Mouse (Mus musculus) ES-Bruce4 (cell line): ENCODE measurements around the gene Setd2. TPM values are rescaled to one million over a fixed set of nuclear protein-coding genes. Genes with fewer than 3 reads are reported as not detected.

Source experiments
- H3K27ac ChIP-seq: 2 replicates; pipeline ENCODE4 v1.5.1; 2012; ENCODE audit warnings: low read length, inconsistent platforms; ENCODE audit not compliant: insufficient read depth
- H3K27me3 ChIP-seq: 2 replicates; pipeline ENCODE4 v1.6.1; 2012; ENCODE audit warnings: mild to moderate bottlenecking, low read length, inconsistent platforms; ENCODE audit not compliant: control insufficient read depth, poor library complexity, insufficient read depth, severe bottlenecking
- H3K36me3 ChIP-seq: 2 replicates; pipeline ENCODE4 v1.6.1; 2012; ENCODE audit warnings: inconsistent platforms, mild to moderate bottlenecking, low read length, moderate library complexity; ENCODE audit not compliant: control insufficient read depth, poor library complexity, insufficient read depth, severe bottlenecking
- H3K4me1 ChIP-seq: one replicate; pipeline ENCODE4 v1.8.1; 2011; ENCODE audit warnings: low read length; ENCODE audit not compliant: control insufficient read depth, insufficient read depth
- H3K4me3 ChIP-seq: 2 replicates; pipeline ENCODE4 v1.5.1; 2011; ENCODE audit warnings: low read depth, mild to moderate bottlenecking, low read length
- H3K9ac ChIP-seq: 2 replicates; pipeline ENCODE4 v1.6.1; 2012; ENCODE audit warnings: low read depth, mild to moderate bottlenecking, inconsistent platforms; ENCODE audit not compliant: poor library complexity, severe bottlenecking
- H3K9me3 ChIP-seq: replicated peaks from 2 replicates; pipeline ENCODE4 v1.6.1; 2012; ENCODE audit warnings: mild to moderate bottlenecking, low read length, inconsistent platforms; ENCODE audit not compliant: control insufficient read depth, poor library complexity, insufficient read depth, severe bottlenecking
- CTCF ChIP-seq: IDR thresholded peaks from one replicate; pipeline ENCODE4 v1.8.1; 2011; ENCODE audit warnings: low read depth, low read length
- EP300 ChIP-seq: IDR thresholded peaks from 2 replicates; pipeline ENCODE4 v1.6.1; 2011; ENCODE audit warnings: low read depth, low read length; ENCODE audit not compliant: insufficient read depth
- POLR2A ChIP-seq: IDR thresholded peaks from one replicate; pipeline ENCODE4 v1.8.1; 2011; ENCODE audit warnings: low read length; ENCODE audit not compliant: insufficient read depth
- polyA plus RNA-seq: library from polyadenylated mRNA; stranded (reverse); fragments of >200 nt; gene quantifications from 2 replicates; pipeline ENCODE4 v1.2.4, GENCODE M21; 2011; ENCODE audit warnings: low read depth; ENCODE audit not compliant: missing spikeins, insufficient read depth, insufficient read length

Gene Setd2
- polyA plus RNA-seq, 1 experiment = 86.0 TPM

GRCm38 (mm10) chr9:110625350-110625908 lies 93.0 kb downstream of the Setd2 start:
- Histone ChIP-seq H3K9me3 (no peaks in the 10 kb centered on the region), H3K4me1 (no peaks in the 10 kb centered on the region), H3K9ac (peak overlapping the region; percentile 50), H3K27ac (no peak overlapping the region), H3K27me3 (no peaks in the 10 kb centered on the region), H3K4me3 (peak overlapping the region; percentile 63), H3K36me3 (no peaks in the 10 kb centered on the region)
- TF ChIP-seq EP300 = no peak
- no peak for TF ChIP-seq CTCF
- TF ChIP-seq POLR2A = no peak

DNA sequence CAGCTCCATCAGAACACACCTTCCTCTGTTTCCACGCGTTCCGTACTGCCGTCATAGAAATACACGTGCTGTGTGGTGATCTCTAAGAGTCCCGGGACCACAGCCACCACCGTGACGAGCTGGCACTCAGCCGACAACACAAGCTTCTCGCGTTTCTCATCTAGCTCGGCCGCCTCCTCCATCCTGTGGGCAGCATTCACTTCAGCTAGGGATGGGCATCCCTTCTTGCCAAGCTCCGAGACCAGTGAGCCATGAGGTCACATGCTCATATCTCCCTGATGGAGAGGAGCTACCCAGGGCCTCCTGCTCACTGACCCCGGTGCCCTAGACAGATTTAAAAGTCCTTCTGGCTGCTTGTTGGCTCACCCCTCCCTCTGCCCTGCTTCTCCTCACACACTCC lies 97.8 kb downstream of the Setd2 start:
- H3K27me3 ChIP-seq = no peaks in the 10 kb centered on the region

DNA sequence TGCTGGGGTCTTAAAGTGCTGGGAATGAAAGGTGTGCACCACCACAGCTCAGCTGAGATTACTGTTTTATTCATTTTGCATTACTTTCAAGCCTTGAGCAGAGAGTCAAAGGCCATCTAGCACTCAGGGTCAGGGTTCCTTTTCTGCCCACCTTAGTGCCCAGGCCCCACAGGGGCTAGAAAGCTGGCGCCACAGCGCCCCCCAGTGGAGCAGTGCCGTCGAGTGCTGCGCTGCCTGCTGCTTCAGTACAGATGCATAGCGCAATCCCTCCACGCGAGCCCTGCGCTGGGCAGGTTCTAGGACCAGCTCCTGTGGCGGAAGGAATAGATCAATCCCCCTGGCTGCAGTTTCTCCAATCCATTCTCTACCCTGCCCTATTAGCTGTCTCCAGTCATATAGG lies 98.8 kb downstream of the Setd2 start:
- no peaks in the 10 kb centered on the region for H3K4me1 ChIP-seq
- H3K27ac ChIP-seq = no peak overlapping the region
- H3K36me3 ChIP-seq = no peaks in the 10 kb centered on the region
- peak overlapping the region; percentile 53 for H3K4me3 ChIP-seq
- no peaks in the 10 kb centered on the region for H3K27me3 ChIP-seq
- H3K9me3 ChIP-seq = no peaks in the 10 kb centered on the region
- peak overlapping the region; percentile 4; the same call in 1 of the 2 replicates for H3K9ac ChIP-seq
- TF ChIP-seq POLR2A (no peak), CTCF (peak; percentile 84)

More for the DNA sequence above, 97.8 kb downstream of the Setd2 start:
- Histone ChIP-seq H3K9me3 (no peaks in the 10 kb centered on the region), H3K9ac (no peak overlapping the region), H3K27ac (no peak overlapping the region), H3K4me1 (no peaks in the 10 kb centered on the region), H3K4me3 (no peak overlapping the region), H3K36me3 (no peaks in the 10 kb centered on the region)
- TF ChIP-seq EP300 = no peak

DNA sequence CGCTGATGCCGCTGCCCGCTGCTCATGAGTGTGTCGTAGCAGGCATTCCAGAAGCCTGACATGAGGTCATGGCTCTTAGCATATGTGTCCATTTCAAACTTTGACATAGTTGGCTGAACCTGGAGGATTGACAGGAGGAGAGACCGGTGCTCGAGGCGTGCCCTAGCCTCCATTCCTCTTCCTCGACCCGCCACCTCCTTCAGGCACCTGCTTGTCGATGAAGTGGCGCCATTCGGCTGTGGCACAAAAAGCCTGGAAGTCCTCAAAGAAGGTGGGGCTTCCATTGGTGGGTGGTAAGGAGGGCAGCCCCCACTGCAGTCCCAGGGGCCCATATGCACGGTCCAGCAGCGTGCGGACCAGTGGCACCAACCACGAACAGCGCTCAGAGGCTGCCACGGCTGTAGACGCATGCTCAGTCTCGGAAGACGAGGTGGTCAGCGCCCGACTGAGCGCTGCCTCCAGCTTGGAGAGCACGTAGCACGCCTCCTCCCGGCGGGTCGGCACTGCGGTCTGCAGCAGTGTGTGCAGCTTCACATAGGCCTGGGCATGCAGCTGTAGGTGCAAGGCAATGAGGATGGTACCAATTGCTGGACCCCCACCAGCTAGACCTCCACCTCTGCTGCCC lies 99.4 kb downstream of the Setd2 start:
- no peaks in the 10 kb centered on the region for H3K9me3 ChIP-seq
- H3K4me1 ChIP-seq = no peaks in the 10 kb centered on the region
- no peaks in the 10 kb centered on the region for H3K36me3 ChIP-seq
- no peak overlapping the region for H3K27ac ChIP-seq
- TF ChIP-seq EP300 (0 out of 2 replicates have a peak, but pooled peaks have one; percentile 24), POLR2A (no peak), CTCF (peak; percentile 65)
- no peaks in the 10 kb centered on the region for H3K27me3 ChIP-seq
- peak overlapping the region; percentile 53 for H3K4me3 ChIP-seq
- H3K9ac ChIP-seq = peak overlapping the region; percentile 4; the same call in 1 of the 2 replicates

- H3K4me1 ChIP-seq = no peaks in the 10 kb centered on the region
- no peaks in the 10 kb centered on the region for H3K36me3 ChIP-seq
- H3K4me3 ChIP-seq = peak overlapping the region; percentile 41
- H3K9me3 ChIP-seq = no peaks in the 10 kb centered on the region
- TF ChIP-seq POLR2A = no peak
- no peak for TF ChIP-seq EP300
- no peak for TF ChIP-seq CTCF
- H3K27me3 ChIP-seq = no peaks in the 10 kb centered on the region
- no peak overlapping the region for H3K27ac ChIP-seq
- H3K9ac ChIP-seq = peak overlapping the region; percentile 20
Observed at GRCm38 (mm10) chr9:110632671-110633070, 100.3 kb downstream of the Setd2 start.

GRCm38 (mm10) chr9:110633882-110634281 lies 101.5 kb downstream of the Setd2 start:
- no peaks in the 10 kb centered on the region for H3K27me3 ChIP-seq

More at GRCm38 (mm10) chr9:110633882-110634281, 101.5 kb downstream of the Setd2 start:
- Histone ChIP-seq H3K27ac (no peak overlapping the region), H3K36me3 (no peaks in the 10 kb centered on the region), H3K4me1 (no peaks in the 10 kb centered on the region), H3K9me3 (no peaks in the 10 kb centered on the region), H3K9ac (no peak overlapping the region), H3K4me3 (no peak overlapping the region)
- TF ChIP-seq EP300 = no peak
- TF ChIP-seq CTCF = no peak
- no peak for TF ChIP-seq POLR2A
